Mouse (Mus musculus): Measurements from ENCODE around the gene Mapk11. TPM values are rescaled to one million over a fixed set of nuclear protein-coding genes. Genes with fewer than 3 reads are reported as not detected.

The Mapk11 gene
- total RNA-seq, 2 experiments from 2014 or later: 1.0 to 1.1 TPM

DNA sequence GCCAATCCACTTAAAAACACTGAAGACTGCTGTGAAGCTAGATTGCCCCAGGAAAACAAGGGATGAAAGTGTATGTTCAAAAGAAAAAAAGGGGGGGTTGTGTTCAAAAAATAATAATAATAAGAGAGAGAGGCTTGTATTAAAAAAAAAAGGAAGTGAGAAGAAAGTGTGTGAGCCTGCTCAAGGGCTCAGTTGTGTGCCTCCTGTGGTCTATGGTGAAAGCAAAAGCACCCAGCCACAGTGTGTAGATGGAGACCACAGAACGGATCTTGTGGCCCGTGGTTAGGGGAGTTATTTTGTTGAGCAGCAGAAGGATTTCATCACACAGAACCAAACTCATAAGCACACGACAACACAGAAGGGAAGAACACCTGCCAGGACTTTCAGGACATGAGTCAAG lies 18.1 kb downstream of the Mapk11 start:
- no peak for DNase-seq
- no peak for TF ChIP-seq CTCF (IDR thresholded peaks at IDR 0.05)
- Histone ChIP-seq H3K27ac (no peak overlapping the region), H3K4me3 (no peak overlapping the region)
- intact Hi-C loops (cut with DNase I): no loop called here

DNA sequence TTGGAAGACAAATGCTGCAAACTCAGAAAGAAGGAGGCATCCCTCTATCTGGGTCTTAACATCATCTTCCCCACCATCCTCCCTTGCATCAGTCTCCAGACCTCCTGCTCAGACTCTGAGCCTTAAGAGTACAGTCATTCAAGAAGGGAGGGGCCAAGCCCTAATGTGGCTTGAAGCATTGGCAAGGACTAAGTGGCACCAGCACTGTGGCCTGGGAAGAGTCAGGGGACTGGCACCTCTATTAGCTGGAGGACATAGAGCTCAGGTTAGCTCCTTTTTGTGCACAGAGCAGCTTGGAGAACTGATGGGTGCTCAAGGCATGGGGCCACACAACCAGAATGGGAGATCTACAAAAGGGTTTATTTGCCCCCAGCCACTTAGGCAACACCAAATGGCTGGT lies 19.2 kb downstream of the Mapk11 start:
- Histone ChIP-seq H3K27ac (no peak overlapping the region), H3K4me3 (no peak overlapping the region)
- TF ChIP-seq CTCF (IDR thresholded peaks at IDR 0.05): no peak
- intact Hi-C loops (cut with DNase I): no loop called here
- DNase-seq: no peak

DNA sequence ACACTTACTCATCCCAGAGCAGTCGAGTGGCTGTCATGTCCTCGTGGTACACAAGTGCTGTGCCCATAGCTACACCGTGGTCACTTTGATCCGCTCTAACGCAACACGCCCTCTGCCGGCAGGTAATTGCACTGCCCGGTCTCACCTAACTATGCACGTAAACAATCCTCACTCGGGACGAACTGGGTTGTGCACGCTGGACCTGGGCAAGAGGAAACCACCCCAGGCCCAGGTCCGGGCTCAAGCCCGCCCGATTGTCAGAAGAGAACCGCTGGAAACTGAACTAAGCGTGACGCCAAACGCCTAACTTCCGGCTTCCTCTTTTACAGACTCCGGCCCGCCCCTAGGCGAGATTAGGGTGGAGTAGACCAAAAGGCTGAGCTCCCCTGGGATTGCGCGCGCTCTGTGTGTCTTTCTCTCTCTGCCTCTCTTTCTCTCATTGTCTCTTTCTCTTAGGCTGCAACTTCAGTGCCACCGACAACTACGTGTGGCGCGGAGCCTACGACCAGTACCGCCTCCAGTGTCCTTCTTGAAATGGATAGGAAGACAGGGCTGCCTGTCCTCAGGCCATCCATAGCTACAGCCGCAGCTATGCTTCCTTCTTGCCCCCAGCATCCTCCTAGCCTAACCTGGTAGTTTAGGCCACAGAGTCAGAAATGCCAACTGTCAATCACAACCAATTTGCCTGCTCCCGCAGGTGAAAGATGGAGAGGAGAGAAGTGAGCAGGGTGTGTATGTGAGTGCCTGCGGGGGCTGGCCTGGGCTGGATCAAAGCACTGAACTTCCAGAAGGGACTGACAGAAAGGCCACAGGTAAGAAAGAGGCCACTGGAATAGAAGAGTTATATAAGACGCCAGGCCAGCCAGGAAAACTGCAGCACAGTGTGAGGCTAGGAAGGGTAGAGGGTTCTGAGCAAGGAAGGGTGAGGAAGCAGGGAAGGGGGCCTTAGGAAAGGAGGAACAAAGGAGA lies 20.8 kb downstream of the Mapk11 start, which contains the start of gene Hdac10:
Gene Hdac10, minus strand, starts transcription at position 319 of the 969 bp plus-strand sequence.
- DNase-seq: peak; percentile 89
- Histone ChIP-seq H3K4me3 (peak within 1 kb of the TSS; percentile 91), H3K27ac (peak within 1 kb of the TSS; percentile 96)
- TF ChIP-seq CTCF (IDR thresholded peaks at IDR 0.05): peak; percentile 91
- intact Hi-C loops (cut with DNase I): loop anchor here (5.0 kb wide), 1 partner anchor 84 kb away; the partner anchor contains the start of gene Ppp6r2

DNA sequence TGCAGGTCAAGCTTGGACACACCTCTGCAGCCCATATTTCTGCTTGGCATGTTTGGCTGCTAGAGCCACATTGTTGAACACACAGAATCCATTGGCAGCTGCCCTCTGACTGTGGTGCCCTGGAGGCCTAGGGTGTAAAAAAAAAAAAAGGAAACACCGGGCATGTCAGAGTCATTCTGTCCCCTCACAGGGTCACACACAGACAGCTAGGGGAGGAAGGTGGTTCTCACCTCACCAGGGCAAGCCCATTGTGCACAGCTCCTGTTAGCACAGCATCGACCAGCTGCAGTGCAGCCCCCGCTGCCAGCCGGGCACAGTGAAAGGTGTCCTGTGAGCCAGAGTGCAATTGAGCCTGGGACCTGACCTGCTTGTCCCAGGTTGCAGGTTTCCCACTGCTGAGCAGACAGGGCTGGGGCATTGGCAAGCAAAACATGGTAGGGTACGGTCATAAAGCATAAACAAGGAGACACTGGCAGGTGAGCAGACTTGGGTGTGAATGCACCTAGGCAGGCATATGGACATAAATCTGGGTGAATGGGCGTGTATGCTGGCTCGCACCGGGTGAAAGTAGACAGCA lies 22.0 kb downstream of the Mapk11 start:
- Histone ChIP-seq H3K27ac (peak overlapping the region; percentile 96), H3K4me3 (peak overlapping the region; percentile 91)
- no peak for TF ChIP-seq CTCF (IDR thresholded peaks at IDR 0.05)
- DNase-seq: peak; percentile 32
- intact Hi-C loops (cut with DNase I): loop anchor here (5.0 kb wide), 1 partner anchor 85 kb away; the partner anchor contains the start of gene Ppp6r2

DNA sequence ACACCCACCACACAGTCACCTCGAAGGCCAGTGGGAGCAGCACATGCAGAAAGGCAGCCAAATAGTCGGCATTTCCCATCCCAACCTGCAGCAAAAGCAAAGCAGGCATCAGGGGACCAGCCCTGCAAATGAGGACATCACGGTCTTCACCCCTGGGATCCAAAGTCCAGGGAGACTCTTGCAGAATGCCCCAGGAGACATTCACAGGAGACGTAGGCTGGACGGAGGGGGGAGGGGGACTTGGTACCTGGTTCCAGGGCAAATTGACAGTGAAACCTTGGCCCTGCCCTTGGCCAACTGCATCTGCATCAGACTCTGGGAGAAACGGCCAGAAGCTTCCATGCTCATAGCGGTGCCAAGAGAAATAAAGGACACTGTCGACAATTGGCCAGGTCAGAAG lies 22.8 kb downstream of the Mapk11 start:
- intact Hi-C loops (cut with DNase I): loop anchor here (5.0 kb wide), 1 partner anchor 86 kb away; the partner anchor contains the start of gene Ppp6r2
- Histone ChIP-seq H3K4me3 (no peak overlapping the region), H3K27ac (no peak overlapping the region)
- no peak for TF ChIP-seq CTCF (IDR thresholded peaks at IDR 0.05)
- peak; percentile 14 for DNase-seq

DNA sequence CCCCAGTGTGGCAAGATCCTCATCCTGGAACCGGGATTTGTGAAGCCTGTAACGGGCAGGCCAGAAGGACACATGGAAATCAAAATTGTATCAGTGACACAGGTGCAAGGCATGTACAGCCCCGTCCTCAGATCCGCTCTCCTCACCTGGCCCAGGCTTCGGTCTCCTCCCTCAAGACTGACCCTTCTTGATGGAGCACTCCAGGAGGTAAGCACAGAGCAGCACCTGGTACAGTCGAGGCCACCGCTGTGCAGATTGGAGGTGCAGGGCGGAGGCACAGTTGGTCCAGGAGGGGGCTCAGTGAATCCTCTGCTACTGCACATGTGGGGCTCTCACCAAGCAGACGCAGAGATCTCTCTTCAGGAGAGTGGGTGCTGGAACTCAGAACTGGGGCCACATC lies 24.1 kb downstream of the Mapk11 start:
- Histone ChIP-seq H3K4me3 (no peak overlapping the region), H3K27ac (no peak overlapping the region)
- DNase-seq: peak; percentile 15
- TF ChIP-seq CTCF (IDR thresholded peaks at IDR 0.05): no peak
- intact Hi-C loops (cut with DNase I): loop anchor here (5.0 kb wide), 1 partner anchor 87 kb away; the partner anchor contains the start of gene Ppp6r2

DNA sequence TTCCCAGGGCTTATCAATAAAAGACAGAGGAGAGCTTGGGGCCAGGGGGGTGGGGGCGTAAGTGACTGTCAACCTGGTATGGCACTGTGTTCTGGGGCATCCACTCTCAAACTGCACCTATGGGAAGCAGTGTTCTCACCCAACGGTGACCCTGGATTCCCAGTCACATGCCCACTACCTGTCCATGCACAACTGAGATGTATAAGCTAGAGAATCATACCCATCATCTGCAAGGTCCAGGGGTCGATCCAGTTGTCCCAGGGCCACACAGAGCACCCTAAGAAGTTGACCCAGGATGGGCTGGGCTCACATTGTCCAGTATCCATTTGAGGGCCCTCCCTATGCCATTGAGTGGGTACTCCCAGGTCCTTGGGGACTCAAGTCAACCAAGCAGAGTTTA lies 25.1 kb downstream of the Mapk11 start:
- peak; percentile 12 for DNase-seq
- H3K27ac ChIP-seq: no peak overlapping the region
- intact Hi-C loops (cut with DNase I): no loop called here
- no peak for TF ChIP-seq CTCF (IDR thresholded peaks at IDR 0.05)
- no peak overlapping the region for H3K4me3 ChIP-seq

DNA sequence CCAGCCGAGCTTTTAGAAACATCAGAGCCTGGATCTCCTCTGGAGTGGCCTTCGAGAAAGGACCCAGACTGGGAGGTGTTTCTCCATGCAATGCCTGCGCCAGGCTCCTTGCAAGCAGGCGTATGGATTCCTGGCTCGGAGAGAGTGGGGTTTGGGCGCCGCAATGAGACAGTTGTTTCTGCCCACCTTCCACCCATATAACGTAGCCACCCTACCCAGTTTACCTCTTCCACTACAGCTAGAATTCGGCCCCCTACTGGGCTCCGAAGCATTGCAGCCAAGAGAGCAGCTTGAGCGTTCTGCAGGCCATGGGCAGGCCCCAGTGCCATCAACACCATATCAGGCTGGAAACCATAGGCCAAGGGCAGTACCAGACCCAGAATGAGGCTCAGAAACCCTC lies 25.8 kb downstream of the Mapk11 start:
- H3K4me3 ChIP-seq: peak overlapping the region; percentile 99
- TF ChIP-seq CTCF (IDR thresholded peaks at IDR 0.05): no peak; the same call in 1 of the 2 replicates
- intact Hi-C loops (cut with DNase I): no loop called here
- DNase-seq: peak; percentile 25
- H3K27ac ChIP-seq: peak overlapping the region; percentile 94

DNA sequence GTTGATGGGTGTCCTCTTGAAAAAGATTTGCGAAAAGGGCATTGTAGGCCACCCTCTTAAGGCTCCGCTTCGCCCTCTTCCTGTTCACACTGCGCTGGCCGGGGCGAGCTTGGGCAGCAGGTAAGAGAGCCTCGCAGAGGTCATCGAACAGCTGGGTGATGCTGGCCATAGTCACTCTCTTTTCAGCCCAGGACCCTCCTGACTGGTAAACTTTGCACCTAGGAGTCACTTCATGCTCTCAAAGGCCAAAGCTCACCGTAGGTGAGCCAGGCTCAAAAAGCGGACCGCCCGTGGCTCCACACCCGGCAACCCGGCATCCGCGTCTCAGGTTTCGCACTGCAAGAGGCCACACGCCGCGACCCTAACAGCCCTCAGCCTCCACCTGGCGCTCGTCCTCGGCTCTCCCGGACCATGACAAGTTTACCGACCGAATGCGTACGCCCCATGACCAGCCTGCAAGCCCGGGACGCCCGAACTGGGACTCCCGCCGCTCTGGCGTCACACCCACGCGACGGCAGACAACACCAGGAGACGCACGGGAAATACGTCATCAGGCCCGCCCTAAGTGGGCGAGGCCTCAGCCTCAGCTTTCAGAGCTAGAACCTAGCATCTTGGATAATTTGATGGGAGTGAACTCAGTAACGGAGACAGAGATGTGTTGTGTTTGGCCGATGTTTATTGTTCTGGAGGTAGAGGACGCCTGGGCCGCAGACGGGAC lies 26.6 kb downstream of the Mapk11 start, which contains the start of gene Tubgcp6:
Gene Tubgcp6, minus strand, starts transcription at position 464 of the 718 bp plus-strand sequence.
- peak; percentile 96 for DNase-seq
- peak within 1 kb of the TSS; percentile 99 for H3K4me3 ChIP-seq
- H3K27ac ChIP-seq: peak within 1 kb of the TSS; percentile 94
- intact Hi-C loops (cut with DNase I): no loop called here
- TF ChIP-seq CTCF (IDR thresholded peaks at IDR 0.05): no peak

DNA sequence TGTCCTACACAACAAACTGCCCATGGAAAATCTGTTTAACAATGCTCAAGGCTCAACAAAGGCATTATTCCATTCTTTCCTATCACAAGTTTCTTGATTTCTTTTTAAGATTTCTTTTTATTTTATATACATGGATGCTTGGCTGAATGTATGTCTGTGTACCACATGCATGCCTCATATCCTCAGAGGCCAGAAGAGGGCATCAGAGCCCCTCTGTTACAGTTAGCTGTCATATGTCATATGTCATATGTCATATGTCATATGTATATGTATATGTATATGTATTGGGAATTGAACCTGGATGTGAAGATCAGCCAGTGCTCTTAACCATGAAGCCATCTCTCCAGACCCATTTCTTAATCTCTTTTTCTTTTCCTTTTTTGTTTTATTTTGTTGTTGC lies 31.4 kb downstream of the Mapk11 start:
- TF ChIP-seq CTCF (IDR thresholded peaks at IDR 0.05): peak; percentile 50
- intact Hi-C loops (cut with DNase I): no loop called here
- Histone ChIP-seq H3K27ac (no peak overlapping the region), H3K4me3 (no peak overlapping the region)
- DNase-seq: no peak

DNA sequence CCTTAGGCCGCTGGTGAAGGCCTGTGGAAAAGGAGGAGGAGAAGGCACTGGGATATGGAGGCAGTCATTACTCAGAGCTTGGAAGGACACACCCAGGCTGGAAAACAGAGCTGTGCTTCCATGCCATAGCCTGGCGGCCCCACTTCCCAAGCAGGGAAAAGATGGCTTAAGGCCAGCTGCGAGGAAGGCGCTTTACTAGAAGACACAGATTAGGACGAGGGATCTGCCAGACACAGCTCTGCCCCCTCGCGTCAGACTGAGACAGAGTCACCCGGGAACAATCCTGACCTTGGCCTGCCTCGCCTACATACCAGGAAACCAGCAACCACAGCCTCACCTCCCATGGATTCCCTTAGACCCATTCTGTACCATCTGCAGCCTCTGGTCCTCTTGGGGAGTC lies 39.3 kb downstream of the Mapk11 start:
- intact Hi-C loops (cut with DNase I): no loop called here
- no peak overlapping the region for H3K27ac ChIP-seq
- TF ChIP-seq CTCF (IDR thresholded peaks at IDR 0.05): no peak
- no peak overlapping the region for H3K4me3 ChIP-seq
- no peak for DNase-seq

DNA sequence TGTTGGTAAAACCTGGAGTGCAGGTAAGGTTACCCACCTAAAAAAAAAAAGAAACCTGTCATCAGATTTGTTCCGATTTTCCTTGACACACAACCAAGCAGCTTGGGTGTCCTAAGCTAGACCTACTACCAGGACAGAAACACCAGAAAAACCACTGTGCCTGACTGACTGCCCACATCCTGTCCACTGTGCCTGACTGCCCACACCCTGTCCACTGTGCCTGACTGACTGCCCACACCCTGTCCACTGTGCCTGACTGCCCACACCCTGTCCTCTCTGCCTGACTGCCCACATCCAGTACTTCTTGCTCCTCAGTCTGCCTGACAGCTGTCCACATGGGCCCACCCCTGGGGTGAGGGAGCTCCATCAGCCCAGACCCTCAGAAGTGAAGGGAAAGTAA lies 42.5 kb downstream of the Mapk11 start:
- Histone ChIP-seq H3K27ac (no peak overlapping the region), H3K4me3 (no peak overlapping the region)
- TF ChIP-seq CTCF (IDR thresholded peaks at IDR 0.05): no peak
- DNase-seq: peak; percentile 13
- intact Hi-C loops (cut with DNase I): no loop called here

All from gastrocnemius, adult 2 months (tissue).